Mouse (Mus musculus) liver, embryonic 14.5 days (tissue): ENCODE data around the gene Cdr2.

Experiments
- CTCF ChIP-seq: IDR thresholded peaks from 2 replicates; pipeline ENCODE4 v1.5.1; 2016; ENCODE audit warnings: antibody characterized with exemption, low read depth, control low read depth
- EP300 ChIP-seq: IDR thresholded peaks from 2 replicates; pipeline ENCODE4 v1.6.1; 2016; ENCODE audit warnings: antibody characterized with exemption, low read depth

DNA sequence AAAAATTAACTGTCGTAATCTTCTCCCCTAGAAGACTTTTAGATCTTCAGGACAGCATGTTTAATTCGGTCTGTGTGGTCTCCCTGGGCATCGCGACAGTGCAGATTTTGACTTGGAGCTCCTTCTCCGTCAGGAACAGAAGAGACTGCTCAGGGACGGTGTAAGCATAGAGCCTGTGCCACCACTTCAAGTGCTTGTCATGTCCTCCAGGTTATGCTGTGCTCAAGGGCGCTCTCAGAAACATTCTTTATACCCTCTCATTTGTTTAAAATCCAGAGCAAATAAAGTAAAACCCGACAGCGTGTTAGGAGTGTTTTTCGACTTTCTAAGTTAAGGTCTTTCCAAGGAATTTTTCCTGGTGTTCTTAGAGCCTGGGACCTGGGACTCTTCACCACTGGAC, 32.4 kb upstream of the Cdr2 start:
- TF ChIP-seq CTCF (no peak), EP300 (no peak)
